Mouse (Mus musculus): ENCODE data around the gene Lrig1.

The Lrig1 gene

GRCm38 (mm10) chr6:94700067-94700491, at the start of gene Lrig1:
Gene Lrig1, minus strand, starts transcription at chr6:94700158.
- peak; percentile 94 to 97 for DNase-seq (ENCODE audit: low spot score in 2 of 2)

GRCm38 (mm10) chr6:94749626-94750025, 49.7 kb upstream of the Lrig1 start:
- DNase-seq (ENCODE audit: low spot score in 2 of 2) = no peak

GRCm38 (mm10) chr6:94748361-94748760, 48.4 kb upstream of the Lrig1 start:
- DNase-seq (ENCODE audit: low spot score in 2 of 2) = no peak

GRCm38 (mm10) chr6:94740117-94740729, 40.3 kb upstream of the Lrig1 start:
- no peak for DNase-seq (ENCODE audit: low spot score in 2 of 2)

GRCm38 (mm10) chr6:94738647-94739046, 38.7 kb upstream of the Lrig1 start:
- no peak for DNase-seq (ENCODE audit: low spot score in 2 of 2)

- no peak for DNase-seq (ENCODE audit: low spot score in 2 of 2)
Observed at GRCm38 (mm10) chr6:94733878-94734277, 33.9 kb upstream of the Lrig1 start.

- DNase-seq (ENCODE audit: low spot score in 2 of 2) = no peak
Observed at GRCm38 (mm10) chr6:94729847-94730246, 29.9 kb upstream of the Lrig1 start.

- no peak for DNase-seq (ENCODE audit: low spot score in 2 of 2)
Observed at GRCm38 (mm10) chr6:94729132-94729531, 29.2 kb upstream of the Lrig1 start.

GRCm38 (mm10) chr6:94724612-94725011, 24.7 kb upstream of the Lrig1 start:
- DNase-seq (ENCODE audit: low spot score in 2 of 2) = no peak

GRCm38 (mm10) chr6:94718607-94719346, 18.8 kb upstream of the Lrig1 start:
- no peak for DNase-seq (ENCODE audit: low spot score in 2 of 2)

GRCm38 (mm10) chr6:94717705-94718489, 17.9 kb upstream of the Lrig1 start:
- peak in 1 of 2 experiments; percentile 14 for DNase-seq (ENCODE audit: low spot score in 2 of 2)

GRCm38 (mm10) chr6:94715645-94715940, 15.6 kb upstream of the Lrig1 start:
- no peak for DNase-seq (ENCODE audit: low spot score in 2 of 2)

- DNase-seq (ENCODE audit: low spot score in 2 of 2) = no peak
Observed at GRCm38 (mm10) chr6:94714815-94715644, 15.1 kb upstream of the Lrig1 start.

GRCm38 (mm10) chr6:94709832-94710231, 9.9 kb upstream of the Lrig1 start:
- no peak for DNase-seq (ENCODE audit: low spot score in 2 of 2)

GRCm38 (mm10) chr6:94709150-94709549, 9.2 kb upstream of the Lrig1 start:
- DNase-seq (ENCODE audit: low spot score in 2 of 2) = no peak

- DNase-seq (ENCODE audit: low spot score in 2 of 2) = no peak
Observed at GRCm38 (mm10) chr6:94707254-94707653, 7.3 kb upstream of the Lrig1 start.

GRCm38 (mm10) chr6:94705931-94706330, 6.0 kb upstream of the Lrig1 start:
- no peak for DNase-seq (ENCODE audit: low spot score in 2 of 2)

GRCm38 (mm10) chr6:94702993-94703392, 3.0 kb upstream of the Lrig1 start:
- DNase-seq (ENCODE audit: low spot score in 2 of 2) = no peak

GRCm38 (mm10) chr6:94701071-94701470, 1.1 kb upstream of the Lrig1 start:
- no peak for DNase-seq (ENCODE audit: low spot score in 2 of 2)

- DNase-seq (ENCODE audit: low spot score in 2 of 2) = peak in 1 of 2 experiments; percentile 43
Observed at GRCm38 (mm10) chr6:94700612-94701011, 654 bp upstream of the Lrig1 start.

GRCm38 (mm10) chr6:94699173-94699987, 578 bp downstream of the Lrig1 start:
- no peak for DNase-seq (ENCODE audit: low spot score in 2 of 2)

Data from left cerebral cortex, adult 9 months (tissue).